Mouse (Mus musculus) embryonic facial prominence, embryonic 12.5 days (tissue): ENCODE measurements at regions not wholly inside any gene's neighbourhood (a gene's known extent, or its start where the extent isn't known, plus 50 kb on each side); places are given as distances from the start of the nearest gene placed in this dataset.

Experiments
- ATAC-seq: fragments of 200-750 bp; cut with Nextera tagmentation; 2 replicates; pipeline ENCODE4 v1.8.0; 2017; ENCODE audit not compliant: insufficient number of reproducible peaks, insufficient read depth, low FRiP score, low TSS enrichment
- H3K27ac ChIP-seq: fragments of 300-500 bp; sonication (generic); 2 replicates; pipeline ENCODE4 v1.5.1; 2016; ENCODE audit warnings: mild to moderate bottlenecking
- H3K27me3 ChIP-seq: fragments of 300-500 bp; sonication (generic); 2 replicates; pipeline ENCODE4 v1.6.1; 2016; ENCODE audit warnings: mild to moderate bottlenecking, moderate library complexity
- H3K36me3 ChIP-seq: fragments of 300-500 bp; sonication (generic); 2 replicates; pipeline ENCODE4 v1.6.1; 2016; ENCODE audit warnings: mild to moderate bottlenecking
- H3K4me1 ChIP-seq: fragments of 300-500 bp; sonication (generic); 2 replicates; pipeline ENCODE4 v1.6.1; 2016
- H3K4me2 ChIP-seq: fragments of 300-500 bp; sonication (generic); replicated peaks from 2 replicates; pipeline ENCODE4 v1.6.1; 2016; ENCODE audit warnings: mild to moderate bottlenecking, moderate library complexity
- H3K4me3 ChIP-seq: fragments of 300-500 bp; sonication (generic); 2 replicates; pipeline ENCODE4 v1.5.1; 2016; ENCODE audit warnings: mild to moderate bottlenecking
- H3K9ac ChIP-seq: fragments of 300-500 bp; sonication (generic); 2 replicates; pipeline ENCODE4 v1.6.1; 2016; ENCODE audit warnings: mild to moderate bottlenecking, moderate library complexity
- H3K9me3 ChIP-seq: fragments of 300-500 bp; sonication (generic); 2 replicates; pipeline ENCODE4 v1.6.1; 2016; ENCODE audit warnings: mild to moderate bottlenecking, moderate library complexity
- WGBS: fragments of 180-500 bp; shearing (Covaris S2); methylation state at CpG from one replicate; pipeline ENCODE4 v1.1.7; 2016; 5-methylcytosine and 5-hydroxymethylcytosine counted together

DNA sequence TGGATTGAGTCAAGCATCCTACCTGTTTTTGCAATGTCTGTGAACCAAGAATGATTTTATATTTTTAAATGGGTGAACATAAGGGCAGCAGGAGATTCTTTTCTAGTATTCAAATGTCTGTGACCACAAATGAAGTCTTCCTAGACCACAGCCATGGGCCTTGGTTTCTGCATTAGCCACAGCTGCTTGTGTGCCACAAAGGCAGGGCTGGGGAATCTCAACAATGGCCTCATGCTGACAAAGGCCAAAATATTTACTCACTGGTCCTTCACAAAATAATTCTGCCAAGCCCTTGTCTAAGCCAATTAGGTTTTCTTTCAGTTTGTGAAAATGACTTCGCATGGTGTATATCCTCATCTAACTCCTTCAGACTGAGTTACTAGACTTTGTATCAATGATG lies 162.7 kb upstream of the Ppargc1a start:
- Histone ChIP-seq H3K9ac (no peak overlapping the region), H3K4me2 (no peak overlapping the region), H3K4me1 (no peaks in the 10 kb centered on the region), H3K27ac (no peak overlapping the region), H3K27me3 (no peaks in the 10 kb centered on the region), H3K36me3 (no peaks in the 10 kb centered on the region), H3K4me3 (no peak overlapping the region), H3K9me3 (no peaks in the 10 kb centered on the region)
- WGBS = 79% methylated on average over 1 of the region's 1 CpGs
- ATAC-seq = no peak

DNA sequence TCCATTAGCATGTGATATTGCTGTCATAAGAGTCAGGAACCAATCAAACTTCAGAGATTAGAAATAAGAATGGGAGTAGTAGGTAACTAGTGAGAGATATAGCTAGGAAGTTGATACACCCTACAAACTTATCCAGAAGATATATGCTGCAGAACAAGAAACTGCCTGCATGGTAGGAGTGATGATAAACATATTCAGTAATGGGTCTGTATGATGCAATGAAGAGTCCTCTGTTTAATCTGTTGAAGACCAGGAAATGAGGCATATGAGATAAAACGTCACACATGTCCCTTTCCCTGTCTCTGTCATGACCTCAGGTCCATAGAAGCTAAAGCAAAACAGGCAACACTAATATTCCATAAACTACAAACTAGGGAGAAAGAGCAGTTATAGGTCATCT lies 162.2 kb upstream of the Ppargc1a start:
- Histone ChIP-seq H3K9ac (no peak overlapping the region), H3K4me3 (no peak overlapping the region), H3K27me3 (no peaks in the 10 kb centered on the region), H3K36me3 (no peaks in the 10 kb centered on the region), H3K27ac (no peak overlapping the region), H3K4me1 (no peaks in the 10 kb centered on the region), H3K9me3 (no peaks in the 10 kb centered on the region), H3K4me2 (no peak overlapping the region)
- ATAC-seq = no peak
- 78% methylated on average over 1 of the region's 1 CpGs for WGBS

GRCm38 (mm10) chr5:51726762-51727161 lies 159.2 kb upstream of the Ppargc1a start:
- no peak overlapping the region for H3K4me2 ChIP-seq
- ATAC-seq = no peak
- no peak overlapping the region for H3K27ac ChIP-seq
- H3K9ac ChIP-seq = no peak overlapping the region
- H3K36me3 ChIP-seq = no peaks in the 10 kb centered on the region
- H3K4me3 ChIP-seq = no peak overlapping the region
- no peaks in the 10 kb centered on the region for H3K27me3 ChIP-seq
- no peaks in the 10 kb centered on the region for H3K9me3 ChIP-seq
- no peaks in the 10 kb centered on the region for H3K4me1 ChIP-seq

DNA sequence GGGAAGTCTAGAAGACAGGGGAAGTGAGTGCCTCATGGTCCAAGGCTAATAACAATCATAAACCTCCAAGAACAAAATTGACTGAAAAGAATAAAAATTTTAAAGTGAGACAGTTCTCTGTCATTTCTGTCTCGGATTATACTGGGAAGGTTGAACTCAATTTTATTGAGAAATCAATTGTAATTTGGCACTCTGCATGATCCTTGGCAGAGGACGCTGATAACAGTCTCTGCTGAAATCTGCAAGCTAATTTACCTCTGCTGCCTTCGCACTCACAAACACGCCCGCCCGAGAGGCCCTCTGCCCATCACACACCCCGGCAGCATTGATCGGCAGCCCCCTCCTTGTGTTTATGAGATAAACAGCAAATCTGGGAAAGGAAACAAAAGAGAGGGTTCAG lies 151.4 kb upstream of the Ppargc1a start:
- no peaks in the 10 kb centered on the region for H3K4me1 ChIP-seq
- H3K9me3 ChIP-seq = 0 out of 2 replicates have a peak, but pooled peaks cover 5% of the 10 kb centered on the region
- no peak overlapping the region for H3K9ac ChIP-seq
- ATAC-seq = no peak
- H3K4me3 ChIP-seq = no peak overlapping the region
- no peak overlapping the region for H3K27ac ChIP-seq
- no peaks in the 10 kb centered on the region for H3K36me3 ChIP-seq
- 89% methylated on average over 8 of the region's 8 CpGs for whole genome bisulfite sequencing
- no peaks in the 10 kb centered on the region for H3K27me3 ChIP-seq
- no peak overlapping the region for H3K4me2 ChIP-seq

DNA sequence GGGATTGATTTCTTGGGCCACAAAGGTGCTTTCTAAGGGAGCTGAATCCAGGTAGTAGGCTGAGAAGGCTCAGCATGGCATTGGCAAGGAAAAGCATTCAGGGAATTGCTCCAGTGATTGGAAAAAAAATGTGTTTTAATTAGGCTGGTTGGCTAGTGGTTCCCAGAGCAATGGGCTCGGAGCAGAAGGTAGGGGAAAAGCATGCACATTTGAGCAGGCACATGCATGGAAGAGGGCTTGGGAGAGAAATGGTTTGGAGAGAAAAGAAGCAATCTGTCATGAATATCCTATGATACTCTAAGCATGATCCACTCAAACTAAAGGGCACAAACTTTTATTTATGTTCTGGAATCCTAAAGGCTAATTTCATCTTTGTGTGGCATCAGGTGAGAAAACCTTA lies 150.9 kb upstream of the Ppargc1a start:
- Histone ChIP-seq H3K9ac (no peak overlapping the region), H3K27me3 (no peaks in the 10 kb centered on the region), H3K27ac (no peak overlapping the region), H3K36me3 (no peaks in the 10 kb centered on the region), H3K4me1 (no peaks in the 10 kb centered on the region), H3K4me2 (no peak overlapping the region), H3K4me3 (no peak overlapping the region), H3K9me3 (0 out of 2 replicates have a peak, but pooled peaks cover 5% of the 10 kb centered on the region)
- WGBS = 76% methylated on average over 1 of the region's 1 CpGs
- no peak for ATAC-seq

- H3K4me2 ChIP-seq = no peak overlapping the region
- H3K9ac ChIP-seq = no peak overlapping the region
- H3K4me1 ChIP-seq = no peaks in the 10 kb centered on the region
- no peak for ATAC-seq
- no peaks in the 10 kb centered on the region for H3K9me3 ChIP-seq
- WGBS = 78% methylated on average over 8 of the region's 8 CpGs
- no peak overlapping the region for H3K4me3 ChIP-seq
- no peaks in the 10 kb centered on the region for H3K27me3 ChIP-seq
- H3K27ac ChIP-seq = no peak overlapping the region
- no peaks in the 10 kb centered on the region for H3K36me3 ChIP-seq
Measured at GRCm38 (mm10) chr5:51711860-51712560, 144.5 kb upstream of the Ppargc1a start.

- no peaks in the 10 kb centered on the region for H3K4me1 ChIP-seq
- no peak overlapping the region for H3K9ac ChIP-seq
- no peak overlapping the region for H3K27ac ChIP-seq
- no peaks in the 10 kb centered on the region for H3K27me3 ChIP-seq
- H3K9me3 ChIP-seq = no peaks in the 10 kb centered on the region
- WGBS = 72% methylated on average over 4 of the region's 4 CpGs
- H3K4me2 ChIP-seq = no peak overlapping the region
- H3K4me3 ChIP-seq = no peak overlapping the region
- no peak for ATAC-seq
- H3K36me3 ChIP-seq = no peaks in the 10 kb centered on the region
Measured at GRCm38 (mm10) chr5:51710664-51711063, 143.1 kb upstream of the Ppargc1a start.

- ATAC-seq = no peak
- Histone ChIP-seq H3K9me3 (no peaks in the 10 kb centered on the region), H3K9ac (no peak overlapping the region), H3K27me3 (no peaks in the 10 kb centered on the region), H3K27ac (no peak overlapping the region), H3K4me2 (no peak overlapping the region), H3K4me1 (no peaks in the 10 kb centered on the region), H3K4me3 (no peak overlapping the region), H3K36me3 (no peaks in the 10 kb centered on the region)
- 70% methylated on average over 6 of the region's 6 CpGs for WGBS
Measured at GRCm38 (mm10) chr5:51709447-51709991, 142.0 kb upstream of the Ppargc1a start.

DNA sequence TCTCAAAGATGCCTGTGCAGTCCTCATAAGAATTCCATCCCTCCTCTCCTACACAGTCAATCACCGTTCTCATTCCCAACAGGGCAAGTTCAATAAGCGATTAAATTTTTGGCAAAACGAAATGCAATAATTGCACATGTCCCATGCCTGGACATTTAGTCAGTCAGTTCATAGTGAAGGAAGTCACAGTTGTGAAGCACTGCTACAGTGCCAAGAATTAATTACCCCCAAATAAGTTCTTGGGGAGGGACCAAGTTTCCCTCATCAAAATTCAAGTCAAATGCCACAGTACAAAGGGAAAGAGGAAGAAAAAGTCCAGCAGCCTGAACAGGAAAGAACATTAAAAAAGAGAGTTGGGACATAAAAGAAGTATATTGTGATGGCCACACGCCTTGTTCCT lies 112.4 kb upstream of the Ppargc1a start:
- no peak for ATAC-seq
- H3K27me3 ChIP-seq = no peaks in the 10 kb centered on the region
- WGBS = 85% methylated on average over 4 of the region's 4 CpGs
- H3K4me2 ChIP-seq = no peak overlapping the region
- H3K4me3 ChIP-seq = no peak overlapping the region
- no peaks in the 10 kb centered on the region for H3K4me1 ChIP-seq
- no peaks in the 10 kb centered on the region for H3K36me3 ChIP-seq
- H3K9ac ChIP-seq = no peak overlapping the region
- H3K27ac ChIP-seq = no peak overlapping the region
- no peaks in the 10 kb centered on the region for H3K9me3 ChIP-seq

GRCm38 (mm10) chr5:51671190-51671589 lies 103.7 kb upstream of the Ppargc1a start:
- Histone ChIP-seq H3K4me2 (no peak overlapping the region), H3K4me1 (no peaks in the 10 kb centered on the region), H3K27ac (no peak overlapping the region), H3K36me3 (no peaks in the 10 kb centered on the region), H3K27me3 (no peaks in the 10 kb centered on the region), H3K4me3 (no peak overlapping the region), H3K9ac (no peak overlapping the region), H3K9me3 (no peaks in the 10 kb centered on the region)
- 95% methylated on average over 5 of the region's 5 CpGs for WGBS
- no peak for ATAC-seq

- ATAC-seq = no peak
Measured at GRCm38 (mm10) chr5:51665241-51665640, 97.7 kb upstream of the Ppargc1a start.

GRCm38 (mm10) chr5:51658232-51658896 lies 90.8 kb upstream of the Ppargc1a start:
- H3K27ac ChIP-seq = no peak overlapping the region
- H3K9me3 ChIP-seq = no peaks in the 10 kb centered on the region
- no peak for ATAC-seq
- WGBS = 63% methylated on average over 6 of the region's 6 CpGs
- no peak overlapping the region for H3K4me2 ChIP-seq
- no peak overlapping the region for H3K9ac ChIP-seq
- H3K4me1 ChIP-seq = no peaks in the 10 kb centered on the region
- no peaks in the 10 kb centered on the region for H3K36me3 ChIP-seq
- no peak overlapping the region for H3K4me3 ChIP-seq
- no peaks in the 10 kb centered on the region for H3K27me3 ChIP-seq

More at GRCm38 (mm10) chr5:51665241-51665640, 97.7 kb upstream of the Ppargc1a start:
- Histone ChIP-seq H3K9me3 (no peaks in the 10 kb centered on the region), H3K27me3 (no peaks in the 10 kb centered on the region), H3K4me3 (no peak overlapping the region), H3K4me2 (no peak overlapping the region), H3K9ac (no peak overlapping the region), H3K36me3 (no peaks in the 10 kb centered on the region), H3K27ac (no peak overlapping the region), H3K4me1 (no peaks in the 10 kb centered on the region)
- WGBS = 82% methylated on average over 6 of the region's 6 CpGs
